Mouse (Mus musculus) hindbrain, postnatal 0 days (tissue): Measurements from ENCODE around the gene Obp2b. TPM values are rescaled to one million over a fixed set of nuclear protein-coding genes. Genes with fewer than 3 reads are reported as not detected.
A peak's percentile ranks its signal among the peaks of the same experiment; 100 is the strongest.

ENCODE experiments used
- ATAC-seq: fragments of 200-750 bp; cut with Nextera tagmentation; 2 replicates; pipeline ENCODE4 v1.8.0; 2017; ENCODE audit warnings: mild to moderate bottlenecking, moderate TSS enrichment, moderate library complexity
- DNase-seq: peaks from one replicate; pipeline ENCODE4 v3.0.0-alpha.2; 2015; ENCODE audit warnings: low spot score
- H3K27ac ChIP-seq: fragments of 300-500 bp; sonication (generic); 2 replicates; pipeline ENCODE4 v1.5.1; 2014; ENCODE audit warnings: mild to moderate bottlenecking
- H3K27me3 ChIP-seq: fragments of 300-500 bp; sonication (generic); 2 replicates; pipeline ENCODE4 v1.6.1; 2014; ENCODE audit warnings: low read length, mixed read lengths; ENCODE audit not compliant: insufficient read depth
- H3K36me3 ChIP-seq: fragments of 300-500 bp; sonication (generic); 2 replicates; pipeline ENCODE4 v1.6.1; 2014; ENCODE audit warnings: low read length, mixed read lengths; ENCODE audit not compliant: insufficient read depth
- H3K4me1 ChIP-seq: fragments of 300-500 bp; sonication (generic); 2 replicates; pipeline ENCODE4 v1.6.1; 2014; ENCODE audit warnings: antibody characterized with exemption, low read length, mixed read lengths; ENCODE audit not compliant: insufficient read depth
- H3K4me2 ChIP-seq: fragments of 300-500 bp; sonication (generic); 2 replicates; pipeline ENCODE4 v1.6.1; 2014; ENCODE audit warnings: low read depth, mild to moderate bottlenecking, low read length, moderate library complexity, mixed read lengths
- H3K4me3 ChIP-seq: fragments of 300-500 bp; sonication (generic); 2 replicates; pipeline ENCODE4 v1.5.1; 2014; ENCODE audit warnings: low read length
- H3K9ac ChIP-seq: fragments of 300-500 bp; sonication (generic); replicated peaks from 2 replicates; pipeline ENCODE4 v1.6.1; 2014; ENCODE audit warnings: mild to moderate bottlenecking, low read length, moderate library complexity, mixed read lengths
- H3K9me3 ChIP-seq: fragments of 300-500 bp; sonication (generic); 2 replicates; pipeline ENCODE4 v1.6.1; 2016; ENCODE audit warnings: low read length, mixed read lengths
- CTCF ChIP-seq: IDR thresholded peaks from 2 replicates; pipeline ENCODE4 v1.5.1; 2016; ENCODE audit warnings: antibody characterized with exemption, control low read depth, low read depth
- WGBS: fragments of 180-500 bp; shearing (Covaris S2); extraction: QIAGEN DNeasy Blood & Tissue Kit; methylation state at CpG from one replicate; pipeline ENCODE4 v1.1.7; 2014; 5-methylcytosine and 5-hydroxymethylcytosine counted together
- polyA plus RNA-seq: library from polyadenylated mRNA; unstranded; fragments of >200 nt; fragmentation: Nextera tagmentation; extraction: Ambion mirVana; gene quantifications from 2 replicates; pipeline ENCODE4 v1.2.1, GENCODE M21; 2015
- total RNA-seq: library from RNA; depleted of rRNA; stranded (reverse); fragments of >200 nt; gene quantifications from 2 replicates; pipeline ENCODE4 v1.2.3, GENCODE M21; 2014; rRNA removed

Obp2b gene
- total and polyA plus RNA-seq, 2 experiments from 2014 or later: not detected

DNA sequence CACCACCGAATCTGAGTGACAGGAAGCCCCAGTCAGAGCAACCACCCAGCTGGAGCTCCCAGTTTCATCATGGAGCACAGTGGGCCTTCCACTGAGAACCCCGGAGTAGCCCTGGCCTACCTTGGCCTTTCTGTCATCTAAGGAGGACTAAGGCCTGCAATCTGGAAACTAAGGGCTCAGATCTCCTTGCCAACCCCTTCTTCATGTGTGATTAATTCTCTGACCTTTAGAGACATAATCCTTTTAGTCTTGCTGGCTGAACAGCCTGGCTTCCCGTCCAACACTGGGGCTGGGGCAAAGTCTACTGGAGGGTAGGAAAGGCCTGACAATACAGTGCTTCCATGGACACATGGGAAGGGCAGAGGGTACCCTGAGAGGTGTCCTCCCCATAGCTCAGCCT is 39.2 kb downstream of the Obp2b start:
- H3K27me3 ChIP-seq: no peaks in the 10 kb centered on the region
- H3K36me3 ChIP-seq: no peaks in the 10 kb centered on the region
- 63% methylated on average over 3 of the region's 3 CpGs for WGBS
- H3K9me3 ChIP-seq: no peaks in the 10 kb centered on the region
- TF ChIP-seq CTCF: no peak
- H3K4me1 ChIP-seq: no peaks in the 10 kb centered on the region
- H3K4me2 ChIP-seq: no peak overlapping the region
- DNase-seq: no peak
- no peak overlapping the region for H3K4me3 ChIP-seq
- no peak overlapping the region for H3K27ac ChIP-seq
- H3K9ac ChIP-seq: no peak overlapping the region
- no peak for ATAC-seq

DNA sequence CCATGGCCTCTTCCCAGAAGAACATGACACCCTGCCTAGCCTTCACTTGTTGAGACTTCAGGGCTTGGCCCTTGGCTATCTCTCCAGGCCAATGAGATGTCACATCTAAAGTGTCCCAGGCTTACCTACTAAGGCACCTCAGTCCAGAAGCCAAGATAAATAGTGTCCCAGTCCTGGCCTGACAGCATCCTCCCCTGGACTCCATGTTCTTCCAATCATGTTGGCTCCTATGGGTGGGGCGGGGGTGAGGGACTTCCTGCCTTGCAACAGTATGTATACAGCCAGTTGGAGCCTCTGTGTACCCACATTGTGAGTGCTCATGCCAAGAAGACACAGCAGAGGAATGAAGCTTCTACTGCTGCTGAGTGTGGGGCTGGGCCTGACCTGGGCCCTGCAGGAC is 39.9 kb downstream of the Obp2b start, which contains the start of gene Lcn11:
TSS of gene Lcn11 (plus strand) at position 301 of the 400 bp plus-strand sequence.
- H3K4me2 ChIP-seq: no peak within 1 kb of the TSS
- 96% methylated on average over 1 of the region's 1 CpGs for WGBS
- no peak within 1 kb of the TSS for H3K4me3 ChIP-seq
- no peaks in the 10 kb centered on the region for H3K4me1 ChIP-seq
- DNase-seq (no peak), ATAC-seq (no peak)
- H3K9me3 ChIP-seq: no peaks in the 10 kb centered on the region
- no peaks in the 10 kb centered on the region for H3K27me3 ChIP-seq
- no peak within 1 kb of the TSS for H3K27ac ChIP-seq
- no peaks in the 10 kb centered on the region for H3K36me3 ChIP-seq
- H3K9ac ChIP-seq: no peak within 1 kb of the TSS
- TF ChIP-seq CTCF: no peak

DNA sequence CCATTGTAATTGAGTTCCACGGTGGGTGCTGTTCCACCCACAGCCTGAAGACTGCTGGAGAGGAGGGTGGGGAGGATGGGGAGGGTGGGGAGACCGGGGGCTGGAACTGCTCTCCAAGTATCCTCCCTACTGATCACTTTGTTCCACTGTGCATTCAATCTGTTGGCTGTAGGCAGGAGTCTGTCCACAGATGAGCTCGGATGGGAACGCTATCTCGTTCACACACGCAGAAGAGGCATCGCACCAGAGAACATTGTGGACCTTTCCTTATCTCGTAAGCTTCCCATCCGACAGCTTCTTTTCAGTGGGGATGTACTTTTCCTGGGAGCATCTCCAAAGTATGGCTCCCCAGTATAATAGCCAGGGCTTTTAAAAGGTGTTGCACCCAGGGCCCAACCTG is 42.3 kb downstream of the Obp2b start:
- DNase-seq: no peak
- ATAC-seq: no peak
- Histone ChIP-seq H3K27ac (no peak overlapping the region), H3K9me3 (no peaks in the 10 kb centered on the region), H3K4me1 (no peaks in the 10 kb centered on the region), H3K4me2 (no peak overlapping the region), H3K27me3 (no peaks in the 10 kb centered on the region), H3K9ac (no peak overlapping the region), H3K4me3 (no peak overlapping the region), H3K36me3 (no peaks in the 10 kb centered on the region)
- 91% methylated on average over 9 of the region's 9 CpGs for WGBS
- TF ChIP-seq CTCF: no peak

DNA sequence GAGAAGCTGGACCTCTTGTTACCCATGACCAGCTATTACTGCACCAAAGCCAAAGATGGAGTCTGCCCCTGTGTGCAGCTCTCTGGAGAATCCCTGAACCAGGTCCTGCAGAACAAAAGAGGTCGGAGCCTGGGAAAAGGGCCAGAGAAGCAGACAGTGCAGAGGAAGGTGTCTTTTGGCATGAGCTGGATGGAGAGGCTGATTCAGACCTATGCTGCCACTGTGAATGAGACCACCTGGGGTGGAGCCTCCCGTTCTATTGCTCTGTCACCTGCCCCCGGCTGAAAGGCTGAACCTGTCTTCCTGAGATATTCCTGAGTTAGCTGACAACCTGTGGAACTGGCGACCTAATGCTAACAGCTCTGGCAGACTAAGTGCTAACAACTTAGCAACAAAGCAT is 44.1 kb downstream of the Obp2b start:
- no peak for ATAC-seq
- no peaks in the 10 kb centered on the region for H3K9me3 ChIP-seq
- H3K4me3 ChIP-seq: no peak overlapping the region
- TF ChIP-seq CTCF: no peak
- DNase-seq: no peak
- no peaks in the 10 kb centered on the region for H3K36me3 ChIP-seq
- H3K9ac ChIP-seq: no peak overlapping the region
- 59% methylated on average over 4 of the region's 4 CpGs for WGBS
- H3K4me2 ChIP-seq: no peak overlapping the region
- no peaks in the 10 kb centered on the region for H3K4me1 ChIP-seq
- H3K27me3 ChIP-seq: no peaks in the 10 kb centered on the region
- H3K27ac ChIP-seq: no peak overlapping the region

DNA sequence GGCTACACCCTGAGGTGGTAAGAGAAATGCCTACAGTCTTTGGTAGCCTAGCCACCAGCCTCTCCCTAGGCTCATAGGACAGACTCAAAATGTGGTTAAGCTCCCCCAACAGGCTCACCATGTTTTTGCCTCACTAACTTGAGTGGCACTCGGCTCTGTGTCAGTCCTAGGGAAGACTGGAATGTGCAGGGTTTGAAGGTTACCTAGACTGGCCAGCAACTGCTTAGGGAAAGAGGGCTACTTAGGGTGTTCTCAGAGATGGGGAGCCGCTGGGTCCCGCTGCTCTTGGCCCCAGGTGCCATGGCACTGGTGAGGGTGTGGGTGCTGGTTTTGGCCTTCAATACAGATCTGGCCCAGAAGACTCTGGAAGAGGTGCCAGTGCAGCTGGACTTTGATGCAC is 45.1 kb downstream of the Obp2b start, which contains the start of gene Gm13539:
TSS of gene Gm13539 (plus strand) at position 301 of the 400 bp plus-strand sequence.
- no peak within 1 kb of the TSS for H3K4me2 ChIP-seq
- H3K36me3 ChIP-seq: no peaks in the 10 kb centered on the region
- WGBS: 84% methylated on average over 3 of the region's 3 CpGs
- no peak for DNase-seq
- no peak within 1 kb of the TSS for H3K9ac ChIP-seq
- no peak within 1 kb of the TSS for H3K4me3 ChIP-seq
- H3K9me3 ChIP-seq: no peaks in the 10 kb centered on the region
- H3K27me3 ChIP-seq: no peaks in the 10 kb centered on the region
- no peak for TF ChIP-seq CTCF
- no peak for ATAC-seq
- no peaks in the 10 kb centered on the region for H3K4me1 ChIP-seq
- H3K27ac ChIP-seq: no peak within 1 kb of the TSS

DNA sequence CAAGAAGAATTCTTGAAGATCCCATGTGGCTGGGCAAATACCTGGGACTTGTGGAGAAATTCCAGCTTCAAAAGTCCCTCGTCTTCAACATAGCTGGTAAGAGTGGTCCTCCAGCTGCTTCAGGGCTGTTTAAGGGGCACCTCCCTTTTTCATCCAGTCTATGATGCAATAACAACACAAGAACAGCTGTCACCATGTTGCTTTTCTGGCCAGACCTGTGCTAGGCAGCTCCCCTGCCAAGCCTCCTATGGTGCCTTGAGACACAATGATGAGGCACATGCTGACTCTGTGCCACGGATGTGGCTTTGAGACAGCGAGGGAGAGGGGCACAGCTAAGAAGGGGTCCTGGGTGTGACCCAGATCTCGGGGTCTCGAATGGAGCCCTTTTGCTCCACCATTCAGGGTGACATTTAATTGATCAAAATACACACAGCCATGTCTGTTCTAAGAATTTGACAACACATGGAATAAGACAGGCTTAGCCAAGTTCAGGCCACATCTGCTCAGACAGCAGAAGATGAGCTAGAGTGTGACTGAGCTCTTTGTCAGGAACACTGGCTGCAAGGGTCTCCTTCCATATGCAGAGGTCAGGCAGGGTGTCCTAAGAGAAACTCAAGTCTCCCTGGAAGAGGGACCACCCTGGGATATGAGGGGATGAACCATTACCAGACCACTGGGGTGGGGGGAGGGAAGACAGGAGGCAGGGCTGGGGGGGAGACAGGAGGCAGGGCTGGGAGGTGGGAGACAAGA is 48.9 kb downstream of the Obp2b start:
- no peak overlapping the region for H3K4me2 ChIP-seq
- peak; percentile 45 for DNase-seq
- no peak overlapping the region for H3K4me3 ChIP-seq
- H3K27me3 ChIP-seq: no peaks in the 10 kb centered on the region
- no peak for TF ChIP-seq CTCF
- WGBS: 48% methylated on average over 5 of the region's 5 CpGs
- H3K9me3 ChIP-seq: no peaks in the 10 kb centered on the region
- H3K36me3 ChIP-seq: no peaks in the 10 kb centered on the region
- no peaks in the 10 kb centered on the region for H3K4me1 ChIP-seq
- H3K27ac ChIP-seq: no peak overlapping the region
- H3K9ac ChIP-seq: no peak overlapping the region
- ATAC-seq: 0 out of 2 replicates have a peak, but pooled peaks have one; percentile 24

DNA sequence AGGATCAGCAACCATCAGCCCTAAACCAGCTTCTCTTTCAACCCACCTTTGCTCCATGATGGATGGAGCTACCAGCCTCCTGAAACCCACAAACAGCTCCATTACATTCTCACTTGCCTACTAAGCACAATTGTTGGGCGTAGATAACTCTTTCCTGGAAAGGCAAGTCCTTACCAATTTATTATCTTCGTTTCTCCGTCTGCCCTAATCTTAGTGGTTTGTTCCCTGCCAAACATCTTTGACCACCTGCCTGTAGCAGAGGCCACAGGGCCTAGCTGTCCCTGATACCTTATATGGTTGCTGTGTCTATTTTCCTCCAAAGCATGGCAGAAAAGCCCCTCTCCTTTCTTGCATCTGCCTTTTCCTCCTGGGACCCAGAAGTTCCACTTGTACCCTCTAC is 52.3 kb downstream of the Obp2b start:
- DNase-seq: no peak
- Histone ChIP-seq H3K4me2 (no peak overlapping the region), H3K9ac (no peak overlapping the region), H3K9me3 (no peaks in the 10 kb centered on the region), H3K36me3 (no peaks in the 10 kb centered on the region), H3K4me3 (no peak overlapping the region), H3K27ac (no peak overlapping the region), H3K27me3 (no peaks in the 10 kb centered on the region), H3K4me1 (no peaks in the 10 kb centered on the region)
- no peak for TF ChIP-seq CTCF
- ATAC-seq: no peak
- 90% methylated on average over 3 of the region's 3 CpGs for WGBS

Other genes starting within 250 kb of the Obp2b start
- gene Lcn12, start 243.1 kb upstream of the Obp2b start, total RNA-seq: not detected in 2 replicates
- gene Lcn12, start 243.1 kb upstream of the Obp2b start, polyA plus RNA-seq: not detected in 2 replicates
- gene Fbxw5, start 236.3 kb upstream of the Obp2b start, total RNA-seq: 140 and 175 TPM in 2 replicates
- gene Fbxw5, start 236.3 kb upstream of the Obp2b start, polyA plus RNA-seq: 93.4 and 102 TPM in 2 replicates
- 0.58 and 0.68 TPM in 2 replicates for gene C8g, start 235.3 kb upstream of the Obp2b start, total RNA-seq
- gene C8g, start 235.3 kb upstream of the Obp2b start, polyA plus RNA-seq: 6.5 and 8.0 TPM in 2 replicates
- gene Traf2, start 190.1 kb upstream of the Obp2b start, total RNA-seq: 10.0 and 11.4 TPM in 2 replicates
- 9.2 and 9.3 TPM in 2 replicates for gene Traf2, start 190.1 kb upstream of the Obp2b start, polyA plus RNA-seq
- gene Edf1, start 179.2 kb upstream of the Obp2b start, total RNA-seq: 159 and 274 TPM in 2 replicates
- 394 and 413 TPM in 2 replicates for gene Edf1, start 179.2 kb upstream of the Obp2b start, polyA plus RNA-seq
- 1.2 and 2.5 TPM in 2 replicates for gene Mamdc4, start 162.2 kb upstream of the Obp2b start, total RNA-seq
- gene Mamdc4, start 162.2 kb upstream of the Obp2b start, polyA plus RNA-seq: 1.2 and 2.0 TPM in 2 replicates
- 35.4 and 48.2 TPM in 2 replicates for gene Phpt1, start 161.8 kb upstream of the Obp2b start, total RNA-seq
- gene Phpt1, start 161.8 kb upstream of the Obp2b start, polyA plus RNA-seq: 232 and 242 TPM in 2 replicates
- gene Ajm1, start 155.3 kb upstream of the Obp2b start, total RNA-seq: 22.4 and 29.1 TPM in 2 replicates
- gene Ajm1, start 155.3 kb upstream of the Obp2b start, polyA plus RNA-seq: 18.8 and 19.8 TPM in 2 replicates
- 71.8 and 74.9 TPM in 2 replicates for gene Rabl6, start 128.5 kb upstream of the Obp2b start, total RNA-seq
- 53.0 and 62.4 TPM in 2 replicates for gene Rabl6, start 128.5 kb upstream of the Obp2b start, polyA plus RNA-seq
- gene Ccdc183, start 119.3 kb upstream of the Obp2b start, total RNA-seq: not detected in 2 replicates
- gene Ccdc183, start 119.3 kb upstream of the Obp2b start, polyA plus RNA-seq: 0.35 and 0.48 TPM in 2 replicates
- 48.0 and 59.8 TPM in 2 replicates for gene Tmem141, start 115.0 kb upstream of the Obp2b start, total RNA-seq
- 52.0 and 56.9 TPM in 2 replicates for gene Tmem141, start 115.0 kb upstream of the Obp2b start, polyA plus RNA-seq
- gene Fcna, start 109.0 kb upstream of the Obp2b start, total RNA-seq: 2.2 and 2.7 TPM in 2 replicates
- gene Fcna, start 109.0 kb upstream of the Obp2b start, polyA plus RNA-seq: 3.7 and 4.3 TPM in 2 replicates
- gene Lcn8, start 83.9 kb upstream of the Obp2b start, total RNA-seq: not detected in 2 replicates
- not detected in 2 replicates for gene Lcn8, start 83.9 kb upstream of the Obp2b start, polyA plus RNA-seq
- not detected in 2 replicates for gene Lcn5, start 79.1 kb upstream of the Obp2b start, total RNA-seq
- not detected in 2 replicates for gene Lcn5, start 79.1 kb upstream of the Obp2b start, polyA plus RNA-seq
- not detected in 2 replicates for gene Lcn6, start 60.2 kb upstream of the Obp2b start, total RNA-seq
- gene Lcn6, start 60.2 kb upstream of the Obp2b start, polyA plus RNA-seq: not detected in 2 replicates
- not detected in 2 replicates for gene Lcn10, start 54.3 kb upstream of the Obp2b start, total RNA-seq
- gene Lcn10, start 54.3 kb upstream of the Obp2b start, polyA plus RNA-seq: not detected in 2 replicates
- gene Obp2a, start 37.0 kb upstream of the Obp2b start, total RNA-seq: not detected in 2 replicates
- gene Obp2a, start 37.0 kb upstream of the Obp2b start, polyA plus RNA-seq: not detected in 2 replicates
- gene Bmyc, start 30.3 kb upstream of the Obp2b start, total RNA-seq: 90.3 and 92.6 TPM in 2 replicates
- gene Bmyc, start 30.3 kb upstream of the Obp2b start, polyA plus RNA-seq: 206 and 219 TPM in 2 replicates
- not detected in 2 replicates for gene Lcn3, start 28.6 kb downstream of the Obp2b start, total RNA-seq
- not detected in 2 replicates for gene Lcn3, start 28.6 kb downstream of the Obp2b start, polyA plus RNA-seq
- not detected in 2 replicates for gene Lcn11, start 40.0 kb downstream of the Obp2b start, total RNA-seq
- not detected in 2 replicates for gene Lcn11, start 40.0 kb downstream of the Obp2b start, polyA plus RNA-seq
- gene Gm13539, start 45.2 kb downstream of the Obp2b start, total RNA-seq: not detected in 2 replicates
- gene Gm13539, start 45.2 kb downstream of the Obp2b start, polyA plus RNA-seq: not detected in 2 replicates
- not detected in 2 replicates for gene Glt6d1, start 78.8 kb downstream of the Obp2b start, total RNA-seq
- not detected in 2 replicates for gene Glt6d1, start 78.8 kb downstream of the Obp2b start, polyA plus RNA-seq
- gene Lcn9, start 86.1 kb downstream of the Obp2b start, total RNA-seq: not detected in 2 replicates
- gene Lcn9, start 86.1 kb downstream of the Obp2b start, polyA plus RNA-seq: not detected in 2 replicates
- gene Sohlh1, start 110.2 kb downstream of the Obp2b start, total RNA-seq: not detected in 2 replicates
- gene Sohlh1, start 110.2 kb downstream of the Obp2b start, polyA plus RNA-seq: not detected in 2 replicates
- gene Kcnt1, start 126.7 kb downstream of the Obp2b start, total RNA-seq: 52.7 and 52.8 TPM in 2 replicates
- 21.9 and 23.2 TPM in 2 replicates for gene Kcnt1, start 126.7 kb downstream of the Obp2b start, polyA plus RNA-seq
- gene Camsap1, start 246.3 kb downstream of the Obp2b start, total RNA-seq: 98.7 and 106 TPM in 2 replicates
- 44.1 and 56.8 TPM in 2 replicates for gene Camsap1, start 246.3 kb downstream of the Obp2b start, polyA plus RNA-seq